Mouse (Mus musculus): ENCODE results near the gene Irf2bpl. TPM values are rescaled to one million over a fixed set of nuclear protein-coding genes. Genes with fewer than 3 reads are reported as not detected.
A peak's percentile ranks its signal among the peaks of the same experiment; 100 is the strongest.

Gene Irf2bpl
- 10 to 100 TPM; 68.3 to 69.5 TPM for total RNA-seq (2021)

DNA sequence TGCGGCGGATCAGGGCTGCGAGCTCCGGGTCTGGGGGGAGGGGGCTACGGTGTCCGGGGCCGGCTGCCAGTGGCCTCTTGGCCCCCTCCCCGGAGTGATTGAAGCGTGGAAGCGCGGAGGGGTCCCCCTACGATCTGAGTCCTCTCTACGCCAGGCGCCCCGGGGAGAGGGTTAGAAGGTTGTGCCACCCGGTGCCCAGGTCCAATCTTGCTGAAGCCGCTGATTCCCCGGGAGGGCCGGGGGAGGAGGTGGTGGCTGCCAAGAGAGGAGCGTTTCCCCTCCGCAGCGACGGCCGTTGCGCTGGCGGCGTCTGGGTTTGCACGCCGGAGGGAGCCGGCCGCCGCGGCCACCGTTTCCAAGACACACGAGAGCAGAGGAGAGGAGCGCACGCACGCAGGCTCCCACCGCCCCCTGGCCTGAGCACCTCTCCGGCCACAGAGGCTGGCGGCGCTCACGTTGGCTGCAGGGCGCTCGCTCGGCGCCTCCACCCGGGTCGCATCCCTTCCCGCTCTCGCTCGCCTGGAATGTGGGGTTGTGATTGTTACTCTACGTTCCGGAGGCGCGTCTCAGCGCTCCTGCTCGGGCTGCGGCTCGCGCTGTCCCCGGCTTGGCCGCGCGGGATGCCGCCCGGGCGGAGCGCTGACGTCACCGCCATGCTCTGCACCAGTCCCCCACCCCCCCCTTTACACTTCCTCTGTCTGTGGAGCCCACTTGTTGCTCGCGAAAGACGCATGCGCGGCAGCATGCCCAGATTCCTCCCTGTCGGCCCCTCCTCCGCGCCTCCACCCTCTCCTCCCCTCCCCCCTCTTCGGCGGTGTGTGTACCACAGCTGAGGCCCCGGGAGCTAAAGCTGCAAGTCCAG is at the start of gene Irf2bpl:
Gene Irf2bpl (minus strand): TSS at position 602 of the 862 bp plus-strand sequence.
- peak; percentile 97 to 98 for DNase-seq

DNA sequence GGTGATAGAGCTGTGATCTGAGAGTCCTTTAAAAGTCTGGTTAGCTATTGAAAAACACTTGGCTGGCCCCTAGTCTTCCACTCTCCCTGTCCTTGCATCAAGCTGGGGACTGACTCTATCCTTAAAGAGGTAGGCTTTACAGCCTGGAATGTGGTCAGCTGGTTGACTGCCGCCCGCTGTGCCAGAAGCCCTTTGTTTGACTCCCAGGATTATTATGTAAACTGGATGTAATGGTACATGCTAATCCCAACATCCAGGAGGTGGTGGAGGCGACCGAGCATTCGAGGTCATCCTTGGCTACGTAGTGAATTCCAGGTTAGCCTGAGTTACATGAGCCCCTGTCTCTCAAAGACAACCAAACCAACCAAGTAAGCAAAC is 48.0 kb upstream of the Irf2bpl start:
- no peak for DNase-seq

DNA sequence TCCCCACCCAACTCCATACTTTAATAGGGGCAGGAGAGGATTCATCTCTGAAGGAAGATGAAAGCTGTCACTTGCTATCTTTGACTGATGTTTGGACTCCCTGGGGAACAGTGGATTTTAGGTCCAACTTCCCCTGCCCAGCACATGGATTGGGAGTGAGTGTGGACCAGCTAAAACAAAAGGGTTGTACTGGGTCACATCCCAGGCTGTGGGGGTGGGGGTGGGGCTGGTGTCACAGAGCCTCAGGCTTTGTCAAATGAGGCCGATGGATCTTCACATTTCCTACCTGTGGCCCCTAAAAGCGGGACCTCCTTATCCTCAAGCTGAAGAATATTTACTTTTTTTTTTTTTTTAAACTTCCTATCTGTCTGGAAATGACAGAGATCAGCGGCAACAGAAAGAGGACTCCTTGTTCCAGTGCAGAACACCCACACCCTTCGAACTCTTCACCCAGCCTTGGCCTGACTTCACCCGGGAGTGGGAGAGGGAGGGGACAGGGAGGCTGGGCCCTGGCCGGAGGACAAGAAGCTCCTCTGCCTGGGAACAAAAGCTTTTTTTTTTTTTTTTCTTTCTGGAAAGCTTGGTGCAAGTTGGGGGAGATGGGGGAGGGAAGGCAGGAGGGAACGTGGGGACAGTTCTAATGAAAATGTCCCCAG is 47.4 kb upstream of the Irf2bpl start:
- DNase-seq, result peak in 1 of 2 experiments; percentile 45

DNA sequence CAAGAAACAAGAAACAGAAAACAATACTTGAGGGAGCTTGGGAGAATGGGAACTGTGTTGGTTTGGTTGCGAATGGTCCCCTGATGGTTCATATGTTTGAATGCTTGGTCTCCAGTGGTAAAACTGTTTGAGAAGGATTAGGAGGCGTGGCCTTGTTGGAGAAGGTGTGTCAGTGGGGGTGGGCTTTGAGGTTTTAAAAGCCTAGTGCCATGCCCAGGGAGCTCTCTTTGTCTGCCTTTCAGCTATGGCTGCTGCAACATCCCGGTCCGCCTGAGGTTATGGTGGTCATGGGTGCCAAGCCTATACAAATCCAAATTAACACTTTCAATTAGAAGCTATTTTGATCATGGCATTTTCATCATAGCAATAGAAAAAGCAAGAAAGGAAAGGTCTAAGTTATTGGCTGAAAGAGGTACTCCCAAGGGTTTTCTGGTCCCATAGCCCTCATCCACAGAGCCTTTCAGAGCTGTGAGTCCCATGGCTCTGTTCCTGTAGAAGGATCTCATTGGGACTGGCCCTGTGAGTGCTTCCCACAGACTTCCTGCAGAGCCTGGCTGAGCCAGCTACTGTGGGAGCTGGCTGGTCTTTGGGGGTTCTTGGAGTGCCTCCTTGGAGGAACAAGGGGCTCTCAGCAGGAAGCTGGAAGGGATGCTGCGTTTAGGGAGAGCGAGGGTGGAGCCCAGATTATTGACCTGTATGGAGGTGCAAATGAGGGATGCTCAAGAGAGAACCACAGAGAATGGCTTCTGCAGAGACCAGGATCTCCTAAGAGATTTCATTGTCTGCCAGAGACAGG is 46.5 kb upstream of the Irf2bpl start:
- DNase-seq, result no peak

DNA sequence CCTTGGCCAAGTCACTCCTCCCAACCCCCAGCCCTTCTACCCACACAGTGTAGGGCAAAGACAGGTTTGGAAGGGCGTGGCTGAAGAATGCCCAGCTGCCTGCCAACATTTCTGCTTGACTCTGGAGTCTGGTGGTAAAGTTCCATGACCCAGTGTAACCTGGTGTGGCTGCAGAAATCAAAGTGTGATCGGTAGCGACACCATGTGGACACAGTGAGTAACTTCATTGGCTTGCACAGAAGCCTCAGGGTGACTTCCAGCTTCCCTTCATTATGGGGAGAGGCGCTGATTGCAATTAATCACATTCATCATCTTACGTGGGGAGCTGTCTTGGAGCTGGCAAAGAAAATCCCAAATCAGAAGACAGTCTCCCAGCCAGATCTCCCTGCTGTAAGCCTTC is 39.2 kb upstream of the Irf2bpl start:
- peak; percentile 73 to 78 for DNase-seq

DNA sequence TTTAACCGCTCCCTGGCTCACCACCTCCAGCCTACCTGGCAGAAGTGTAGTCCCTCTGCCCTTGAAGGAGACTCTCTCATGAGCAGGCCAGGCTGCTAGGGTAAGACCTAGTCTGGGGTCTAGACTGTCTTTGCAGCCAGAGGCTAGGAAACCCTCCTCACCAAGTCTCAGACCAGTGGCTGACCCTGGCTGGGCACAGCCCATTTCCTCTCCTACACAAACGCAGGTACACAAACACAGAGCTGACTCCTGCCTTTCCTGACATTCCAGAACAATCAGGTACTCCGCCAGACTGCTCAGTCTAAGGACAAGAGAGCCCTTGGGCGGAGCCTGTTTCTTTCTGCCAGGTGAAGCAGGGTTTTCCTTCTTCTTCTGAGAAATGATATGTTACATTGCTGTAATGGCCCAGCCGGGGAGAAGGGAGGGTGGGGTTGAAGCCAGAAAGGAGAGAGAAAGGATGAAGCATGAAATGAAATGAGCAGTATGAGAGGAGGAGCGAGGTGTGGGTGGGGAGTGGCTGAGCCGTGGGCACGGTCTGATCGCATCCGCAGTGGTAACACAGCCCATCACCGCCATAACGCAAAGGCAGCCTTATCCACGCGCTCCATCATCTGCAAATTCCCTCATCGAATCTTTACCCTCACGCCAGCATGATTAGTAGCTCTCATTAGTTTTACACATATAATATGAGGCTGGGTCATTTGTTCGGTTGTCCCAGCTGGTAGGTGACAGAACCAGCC is 34.6 kb upstream of the Irf2bpl start:
- no peak for DNase-seq

- DNase-seq, result no peak
Measured at GRCm38 (mm10) chr12:86918361-86918967, 33.9 kb upstream of the Irf2bpl start.

DNA sequence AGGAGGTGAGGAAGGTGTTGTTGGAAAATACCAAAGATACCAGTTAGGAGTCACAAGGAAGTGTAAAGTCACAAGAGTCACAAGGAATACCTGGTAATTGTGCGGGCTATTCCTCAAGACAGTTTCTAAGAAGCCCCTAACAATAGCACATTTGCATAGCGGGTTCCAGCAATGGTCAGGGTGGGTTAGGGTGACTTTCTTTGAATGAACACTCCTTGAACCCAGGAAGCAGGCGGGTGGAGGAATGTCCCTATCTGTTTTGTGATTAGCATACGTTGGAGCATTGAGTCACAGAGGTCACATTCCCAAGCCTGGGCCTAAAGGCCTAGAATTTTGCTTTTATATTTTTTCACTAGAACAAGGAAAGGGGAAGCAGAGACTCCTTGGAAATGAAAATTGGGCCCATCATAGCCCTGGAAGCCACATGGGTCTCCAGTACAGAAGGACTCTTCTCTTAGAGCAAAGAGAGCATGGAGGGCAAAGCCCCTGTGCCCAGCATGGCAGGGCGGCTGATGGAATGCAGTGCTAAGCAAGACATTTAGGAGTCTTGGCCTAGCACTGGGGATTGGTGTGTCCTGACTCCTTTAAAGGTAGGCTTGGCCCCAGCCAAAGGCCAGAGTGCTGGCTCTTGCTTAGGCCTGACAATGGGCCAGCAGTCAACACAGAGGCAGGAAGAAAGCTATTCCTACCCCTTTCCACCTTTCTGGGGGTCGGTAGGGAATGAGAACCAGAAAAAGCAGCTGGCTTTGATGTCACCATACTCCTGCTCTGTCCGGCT is 32.4 kb upstream of the Irf2bpl start:
- no peak for DNase-seq

DNA sequence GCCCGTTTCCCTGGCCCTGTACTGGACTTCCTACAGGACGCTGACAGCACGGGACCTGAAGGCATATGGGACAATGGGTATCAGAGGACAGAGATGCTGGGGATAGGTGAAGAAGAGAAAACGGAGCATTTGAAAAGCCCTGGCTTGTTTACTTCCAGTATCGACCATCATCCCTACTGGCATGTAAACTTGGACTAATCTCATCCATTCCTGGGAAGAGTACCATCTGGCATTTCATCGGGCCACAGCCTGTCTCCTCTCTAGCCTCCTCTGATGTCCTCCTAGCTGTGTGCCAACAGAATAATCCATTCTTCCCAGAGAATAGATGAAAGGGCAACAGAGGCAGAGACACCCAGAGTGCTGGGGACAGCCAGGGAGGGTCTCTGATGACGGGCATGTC is 31.0 kb upstream of the Irf2bpl start:
- DNase-seq, result no peak

DNA sequence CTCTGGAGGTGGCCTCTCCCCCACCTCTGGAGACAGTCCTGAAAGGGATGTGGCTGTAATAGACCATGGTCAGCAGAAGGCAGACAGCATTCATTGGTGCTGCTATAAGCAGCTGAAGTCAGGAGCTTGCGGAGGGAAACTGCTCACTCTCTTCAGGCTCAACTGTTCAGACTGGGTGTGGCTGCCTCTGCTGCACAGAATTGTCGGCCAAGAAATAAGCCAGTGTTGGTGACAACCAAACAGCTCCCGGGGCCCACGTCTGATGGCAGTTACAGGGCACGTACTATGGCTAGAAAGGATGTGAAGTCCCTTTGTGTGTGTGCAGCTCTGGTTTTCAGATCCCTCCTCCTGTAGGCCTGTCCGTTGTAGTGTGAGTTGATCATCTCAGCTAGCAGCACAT is 30.2 kb upstream of the Irf2bpl start:
- DNase-seq, result no peak

GRCm38 (mm10) chr12:86914351-86914750 is 29.8 kb upstream of the Irf2bpl start:
- DNase-seq, result no peak

- no peak for DNase-seq
Measured at GRCm38 (mm10) chr12:86912335-86913093, 27.9 kb upstream of the Irf2bpl start.

GRCm38 (mm10) chr12:86911482-86911931 is 26.9 kb upstream of the Irf2bpl start:
- DNase-seq, result peak in 1 of 2 experiments; percentile 75

DNA sequence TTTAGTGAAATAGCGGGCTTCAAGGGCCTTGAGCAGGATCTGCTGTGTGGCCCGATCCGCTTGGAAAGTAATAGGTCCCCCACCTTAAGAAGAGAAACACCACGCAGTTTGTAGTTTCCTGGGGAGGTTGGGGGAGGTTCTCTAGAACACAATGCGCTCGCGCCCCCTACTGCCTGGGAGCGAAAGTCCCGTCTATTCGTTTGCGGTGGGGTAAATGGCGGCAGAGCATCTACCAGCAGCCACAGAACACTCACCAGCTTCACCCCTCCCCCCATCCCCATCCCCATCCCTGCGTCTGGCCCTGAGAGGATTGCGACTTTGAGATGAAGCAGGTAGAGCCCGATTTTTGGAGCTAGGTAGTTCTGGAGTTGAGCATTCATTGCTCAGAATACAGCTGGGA is 21.8 kb upstream of the Irf2bpl start:
- peak; percentile 83 to 85 for DNase-seq

- DNase-seq, result no peak
Measured at GRCm38 (mm10) chr12:86905876-86906275, 21.3 kb upstream of the Irf2bpl start.

GRCm38 (mm10) chr12:86905203-86905602 is 20.6 kb upstream of the Irf2bpl start:
- DNase-seq, result no peak

DNA sequence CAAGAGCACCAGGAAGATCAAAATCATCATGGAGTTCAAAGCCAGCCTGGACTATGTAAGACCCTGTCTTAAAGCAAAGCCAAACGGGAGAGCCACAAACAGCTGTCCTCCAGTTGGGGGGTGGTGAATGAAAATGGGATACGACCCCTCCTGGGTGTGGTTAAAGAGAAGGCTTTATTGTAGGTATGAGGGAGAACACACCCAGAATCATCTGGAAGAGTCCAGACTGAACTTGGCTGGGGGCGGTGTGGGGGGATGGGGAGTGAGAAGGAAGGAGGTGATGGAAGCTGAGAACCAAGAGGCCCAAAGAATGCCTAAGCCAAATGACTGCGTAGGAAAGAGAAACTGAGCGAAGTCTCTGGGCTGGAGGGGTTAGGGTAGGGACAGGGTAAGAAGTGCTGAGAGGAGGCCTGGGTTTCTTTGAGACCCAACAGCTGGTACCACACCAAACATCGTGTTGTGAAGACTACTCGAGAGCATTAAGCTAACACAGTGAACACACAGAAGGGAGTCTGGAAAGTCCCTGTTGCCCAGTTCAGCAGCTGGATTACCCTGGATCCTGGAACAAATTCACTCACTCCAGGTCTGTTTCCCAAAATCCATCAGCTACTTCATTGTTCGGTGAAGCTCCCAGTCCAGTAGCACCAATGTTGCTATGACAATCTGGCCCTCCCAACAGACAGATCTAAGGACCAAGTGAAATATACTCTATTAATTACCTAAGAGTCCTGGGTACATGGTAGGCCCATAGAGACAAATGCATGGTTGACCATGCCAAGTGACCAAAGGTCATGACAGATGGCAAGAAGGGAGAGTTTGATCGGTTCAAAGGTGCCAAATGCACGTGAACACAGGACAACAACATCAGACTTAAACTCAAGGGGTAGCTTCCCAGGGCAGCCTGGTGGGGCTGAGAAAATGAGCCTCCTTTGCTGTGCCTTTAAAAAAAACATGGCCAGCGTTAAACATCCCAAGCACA is 19.5 kb upstream of the Irf2bpl start:
- no peak for DNase-seq

DNA sequence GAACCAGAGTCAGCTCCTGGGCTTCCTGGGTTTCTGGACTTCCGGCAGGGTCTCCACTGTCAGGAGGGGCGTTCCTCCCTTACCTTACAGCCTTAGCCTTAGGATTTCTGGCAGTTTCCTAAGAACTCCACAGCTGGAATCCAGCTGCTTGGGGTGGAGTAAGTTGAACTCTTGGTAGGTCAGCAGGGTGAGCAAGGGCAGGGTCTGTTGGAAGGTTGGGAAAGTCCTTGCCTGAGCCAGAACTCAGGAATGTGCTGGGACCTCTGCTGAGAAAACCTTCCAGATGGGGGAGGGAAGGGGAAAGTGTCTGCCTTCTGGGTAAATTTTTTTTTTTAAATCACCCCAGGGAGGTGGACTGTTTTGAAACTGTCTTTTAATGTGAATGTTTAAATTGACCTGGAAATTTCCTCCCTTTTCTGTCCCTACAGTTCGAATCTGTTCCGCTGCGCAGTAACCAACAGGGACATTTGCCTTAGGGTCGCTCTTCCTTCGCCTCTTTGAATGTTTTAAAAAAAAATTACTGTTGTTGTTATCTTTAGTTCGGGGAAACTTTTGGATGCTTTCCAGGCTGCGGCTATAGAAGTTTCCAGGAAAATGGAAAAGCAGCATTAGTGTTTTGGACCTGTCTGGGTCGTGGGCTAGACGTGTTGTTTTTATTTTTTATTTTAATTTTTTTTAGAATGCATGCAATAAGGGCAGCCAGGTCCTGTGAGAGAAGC is 15.0 kb upstream of the Irf2bpl start:
- DNase-seq, result no peak

Measured in layer of hippocampus, postnatal 36 days (tissue).